ENCODE assay signal across 9 mouse cellular contexts in genomic region chr11:101315082-101315650, GRCm38 (mm10). TPM values are rescaled to one million over a fixed set of nuclear protein-coding genes. Genes with fewer than 3 reads are reported as not detected.
A peak's percentile ranks its signal among the peaks of the same experiment; 100 is the strongest.
DNase-seq lines count a peak whose midpoint lies in the region; ATAC-seq and TF ChIP-seq lines count a peak whose summit lies in the region.
"Had no signal": no experiment of that assay in that cellular context is flagged by ENCODE, and none has a peak within 500 bp of the region (broad histone marks: within the 10 kb centered on the region; RNA-seq: fewer than 3 reads in every experiment).

No protein-coding gene starts in this region.

- TF ChIP-seq CTCF in left cerebral cortex, adult 2 months (IDR thresholded peaks at IDR 0.05): no peak

- TF ChIP-seq POLR2A in myocyte (IDR thresholded peaks at IDR 0.05; ENCODE audit: insufficient read length, low read depth): no peak

- H3K36me3 ChIP-seq in embryonic facial prominence, embryonic 11.5 days (replicated peaks; ENCODE audit: control insufficient read depth, insufficient read depth, low read depth, low read length): peaks cover 4% of the 10 kb centered on the region
- H3K36me3 ChIP-seq in intestine, embryonic 14.5 days (ENCODE audit: control insufficient read depth, insufficient read depth, low read length): peaks cover 22% of the 10 kb centered on the region
- H3K36me3 ChIP-seq in myocyte (ENCODE audit: control insufficient read depth, insufficient read depth): peaks cover 11% of the 10 kb centered on the region

- H3K9ac ChIP-seq in embryonic facial prominence, embryonic 11.5 days (replicated peaks; ENCODE audit: low read length): peak overlapping the region; percentile 94
- H3K9ac ChIP-seq in intestine, embryonic 14.5 days (ENCODE audit: low read length): peak overlapping the region; percentile 87

- H3K4me3 ChIP-seq in left cerebral cortex, adult 2 months: peak overlapping the region; percentile 100
- H3K4me3 ChIP-seq in embryonic facial prominence, embryonic 11.5 days (ENCODE audit: low read depth, low read length): peak overlapping the region; percentile 76
- H3K4me3 ChIP-seq in intestine, embryonic 14.5 days (ENCODE audit: low read depth, low read length): peak overlapping the region; percentile 96
- peak overlapping the region; percentile 95 for H3K4me3 ChIP-seq in myocyte

- ATAC-seq in embryonic facial prominence, embryonic 11.5 days (replicated peaks; ENCODE audit: insufficient number of reproducible peaks, low FRiP score, low TSS enrichment, low read depth): peak; percentile 27; the same call in 1 of the 2 replicates
- 0 out of 2 replicates have a peak, but pooled peaks have one; percentile 6 for ATAC-seq in intestine, embryonic 14.5 days (replicated peaks; ENCODE audit: low FRiP score, low TSS enrichment, low read depth)

- peak overlapping the region; percentile 75 for H3K4me2 ChIP-seq in embryonic facial prominence, embryonic 11.5 days (ENCODE audit: low read depth, low read length)
- H3K4me2 ChIP-seq in intestine, embryonic 14.5 days (ENCODE audit: low read length): peak overlapping the region; percentile 92
- H3K4me2 ChIP-seq in myocyte (ENCODE audit: low read depth): peak overlapping the region; percentile 99

- peaks cover 29% of the 10 kb centered on the region for H3K79me2 ChIP-seq in myocyte (ENCODE audit: control insufficient read depth, insufficient read depth)

- 86% methylated on average over 8 of the region's 8 CpGs for WGBS in embryonic facial prominence, embryonic 11.5 days
- 78% methylated on average over 8 of the region's 8 CpGs for whole genome bisulfite sequencing in intestine, embryonic 14.5 days

- H3K27me3 ChIP-seq in embryonic facial prominence, embryonic 11.5 days (ENCODE audit: control insufficient read depth, insufficient read depth, low read length): no peaks in the 10 kb centered on the region
- no peaks in the 10 kb centered on the region for H3K27me3 ChIP-seq in intestine, embryonic 14.5 days (replicated peaks; ENCODE audit: control insufficient read depth, insufficient read depth, low read length)
- H3K27me3 ChIP-seq in myocyte (ENCODE audit: control insufficient read depth, insufficient read depth, insufficient read length): no peaks in the 10 kb centered on the region

- H3K27ac ChIP-seq in left cerebral cortex, adult 2 months: peak overlapping the region; percentile 87
- no peak overlapping the region for H3K27ac ChIP-seq in embryonic facial prominence, embryonic 11.5 days (replicated peaks; ENCODE audit: low read depth, low read length)
- peak overlapping the region; percentile 85 for H3K27ac ChIP-seq in intestine, embryonic 14.5 days (ENCODE audit: low read depth)

- intact Hi-C loops in left cerebral cortex, adult 2 months (cut with DNase I): no loop called here
- intact Hi-C loops in left cerebral cortex, postnatal 36 days (cut with DNase I): no loop called here

- H3K4me1 ChIP-seq in embryonic facial prominence, embryonic 11.5 days (ENCODE audit: control insufficient read depth, insufficient read depth, low read length): no peaks in the 10 kb centered on the region
- peaks cover 6% of the 10 kb centered on the region; the same call in 1 of the 2 replicates for H3K4me1 ChIP-seq in intestine, embryonic 14.5 days (replicated peaks; ENCODE audit: control insufficient read depth, insufficient read depth, low read length)

- no peaks in the 10 kb centered on the region for H3K9me3 ChIP-seq in embryonic facial prominence, embryonic 11.5 days (replicated peaks; ENCODE audit: control insufficient read depth, low read length)
- no peaks in the 10 kb centered on the region for H3K9me3 ChIP-seq in intestine, embryonic 14.5 days (ENCODE audit: control insufficient read depth, low read length)

- no peak for DNase-seq in left cerebral cortex, adult 2 months (ENCODE audit: extremely low spot score in 1 of 2, low spot score in 2 of 2)
- no peak for DNase-seq in left cerebral cortex, postnatal 36 days (ENCODE audit: low spot score in 2 of 2)
- DNase-seq in embryonic facial prominence, embryonic 11.5 days (ENCODE audit: low spot score): no peak
- DNase-seq in intestine, embryonic 14.5 days (ENCODE audit: low spot score): no peak
- DNase-seq in frontal cortex, postnatal 14 days (ENCODE audit: low spot score in 2 of 2): no peak
- no peak for DNase-seq in urinary bladder, postnatal 14 days (ENCODE audit: low spot score)
- DNase-seq in layer of hippocampus, postnatal 14 days (ENCODE audit: low spot score in 2 of 2): no peak

- H3ac ChIP-seq in myocyte (ENCODE audit: control insufficient read depth, insufficient read length): peak overlapping the region; percentile 29

TF ChIP-seq in myocyte, 11 proteins besides CTCF, POLR2A, EP300 and RAD21:
- no peak for TF ChIP-seq MYOD1 (IDR thresholded peaks at IDR 0.05; ENCODE audit: control insufficient read depth in 1 of 3, insufficient read length in 2 of 3, low read depth in 2 of 3)

RNA-seq across cellular contexts. Expression of gene Psme3, which starts 0.8 kb away (rescaled TPM):
- 100 to 1,000 TPM; 125 to 132 TPM for total RNA-seq in left cerebral cortex, adult 2 months (2021)
- total RNA-seq in left cerebral cortex, postnatal 36 days (2021): 100 to 1,000 TPM; 114 to 133 TPM
- 150 and 154 TPM in 2 replicates for polyA plus RNA-seq in embryonic facial prominence, embryonic 11.5 days (2014; fragmentation: Nextera tagmentation; extraction: Ambion mirVana)
- polyA plus RNA-seq in intestine, embryonic 14.5 days (2014; fragmentation: Nextera tagmentation; extraction: Ambion mirVana): 112 and 118 TPM in 2 replicates
- 89.0 TPM for polyA plus RNA-seq in myocyte (2012; fragmentation: generic; extraction: Trizol)
- total RNA-seq in layer of hippocampus, postnatal 14 days (2021): 100 to 1,000 TPM; 103 to 114 TPM

RNA-seq across cellular contexts. Expression of gene Aoc2, which starts 9.7 kb away (rescaled TPM):
- 1 to 10 TPM; 7.2 to 9.4 TPM for total RNA-seq in left cerebral cortex, adult 2 months (2021)
- 1 to 10 TPM; 4.4 to 7.2 TPM for total RNA-seq in left cerebral cortex, postnatal 36 days (2021)
- 1.2 TPM in 2 replicates for polyA plus RNA-seq in embryonic facial prominence, embryonic 11.5 days (2014; fragmentation: Nextera tagmentation; extraction: Ambion mirVana)
- 1.4 and 1.8 TPM in 2 replicates for polyA plus RNA-seq in intestine, embryonic 14.5 days (2014; fragmentation: Nextera tagmentation; extraction: Ambion mirVana)
- polyA plus RNA-seq in myocyte (2012; fragmentation: generic; extraction: Trizol): 1.2 TPM
- total RNA-seq in layer of hippocampus, postnatal 14 days (2021): 1 to 10 TPM; 4.8 to 5.4 TPM

RNA-seq across cellular contexts. Expression of gene Becn1, which starts 13.1 kb away (rescaled TPM):
- 100 to 1,000 TPM; 210 to 218 TPM for total RNA-seq in left cerebral cortex, adult 2 months (2021)
- total RNA-seq in left cerebral cortex, postnatal 36 days (2021): 100 to 1,000 TPM; 206 to 237 TPM
- polyA plus RNA-seq in embryonic facial prominence, embryonic 11.5 days (2014; fragmentation: Nextera tagmentation; extraction: Ambion mirVana): 158 and 160 TPM in 2 replicates
- 141 and 155 TPM in 2 replicates for polyA plus RNA-seq in intestine, embryonic 14.5 days (2014; fragmentation: Nextera tagmentation; extraction: Ambion mirVana)
- 134 TPM for polyA plus RNA-seq in myocyte (2012; fragmentation: generic; extraction: Trizol)
- total RNA-seq in layer of hippocampus, postnatal 14 days (2021): 100 to 1,000 TPM; 182 to 185 TPM

RNA-seq across cellular contexts. Expression of gene Aoc3, which starts 15.2 kb away (rescaled TPM):
- under 1 TPM; 0.63 TPM for total RNA-seq in left cerebral cortex, adult 2 months (2021)
- total RNA-seq in left cerebral cortex, postnatal 36 days (2021): under 1 TPM; 0.76 to 0.79 TPM
- polyA plus RNA-seq in embryonic facial prominence, embryonic 11.5 days (2014; fragmentation: Nextera tagmentation; extraction: Ambion mirVana): 0.04 TPM in 1 of 2 replicates, not detected in the other
- polyA plus RNA-seq in intestine, embryonic 14.5 days (2014; fragmentation: Nextera tagmentation; extraction: Ambion mirVana): 1.9 and 2.3 TPM in 2 replicates
- polyA plus RNA-seq in myocyte (2012; fragmentation: generic; extraction: Trizol): 0.02 TPM
- total RNA-seq in layer of hippocampus, postnatal 14 days (2021): 1 to 10 TPM; 1.6 to 2.7 TPM
- total RNA-seq: granulocyte monocyte progenitor cell, adult 5-6 weeks had no signal

RNA-seq across cellular contexts. Expression of gene Coa3, which starts 36.3 kb away (rescaled TPM):
- total RNA-seq in left cerebral cortex, adult 2 months (2021): 10 to 100 TPM; 97.5 to 98.4 TPM
- 100 to 1,000 TPM in 1 of 2 experiments, 10 to 100 TPM in 1; 97.7 to 112 TPM for total RNA-seq in left cerebral cortex, postnatal 36 days (2021)
- 193 and 212 TPM in 2 replicates for polyA plus RNA-seq in embryonic facial prominence, embryonic 11.5 days (2014; fragmentation: Nextera tagmentation; extraction: Ambion mirVana)
- 260 and 265 TPM in 2 replicates for polyA plus RNA-seq in intestine, embryonic 14.5 days (2014; fragmentation: Nextera tagmentation; extraction: Ambion mirVana)
- 155 TPM for polyA plus RNA-seq in myocyte (2012; fragmentation: generic; extraction: Trizol)
- 10 to 100 TPM; 82.2 to 93.7 TPM for total RNA-seq in layer of hippocampus, postnatal 14 days (2021)
